Mouse (Mus musculus) stomach, embryonic 15.5 days (tissue): Measurements from ENCODE around the gene Sac3d1. TPM values are rescaled to one million over a fixed set of nuclear protein-coding genes. Genes with fewer than 3 reads are reported as not detected.

Experiments
- ATAC-seq: fragments of 200-750 bp; cut with Nextera tagmentation; 2 replicates; pipeline ENCODE4 v1.8.0; 2017; ENCODE audit warnings: low read depth, moderate number of reproducible peaks, moderate TSS enrichment; ENCODE audit not compliant: insufficient read depth, low FRiP score
- H3K27ac ChIP-seq: fragments of 300-500 bp; sonication (generic); 2 replicates; pipeline ENCODE4 v1.5.1; 2015; ENCODE audit warnings: mild to moderate bottlenecking, inconsistent platforms
- H3K27me3 ChIP-seq: fragments of 300-500 bp; sonication (generic); replicated peaks from 2 replicates; pipeline ENCODE4 v1.6.1; 2015; ENCODE audit warnings: inconsistent platforms
- H3K36me3 ChIP-seq: fragments of 300-500 bp; sonication (generic); 2 replicates; pipeline ENCODE4 v1.6.1; 2015; ENCODE audit warnings: inconsistent platforms
- H3K4me1 ChIP-seq: fragments of 300-500 bp; sonication (generic); 2 replicates; pipeline ENCODE4 v1.6.1; 2015; ENCODE audit warnings: inconsistent platforms
- H3K4me2 ChIP-seq: fragments of 300-500 bp; sonication (generic); 2 replicates; pipeline ENCODE4 v1.6.1; 2015; ENCODE audit warnings: mild to moderate bottlenecking, inconsistent platforms
- H3K4me3 ChIP-seq: fragments of 300-500 bp; sonication (generic); replicated peaks from 2 replicates; pipeline ENCODE4 v1.5.1; 2015; ENCODE audit warnings: inconsistent platforms
- H3K9ac ChIP-seq: fragments of 300-500 bp; sonication (generic); 2 replicates; pipeline ENCODE4 v1.6.1; 2015; ENCODE audit warnings: inconsistent platforms
- H3K9me3 ChIP-seq: fragments of 300-500 bp; sonication (generic); 2 replicates; pipeline ENCODE4 v1.6.1; 2016; ENCODE audit warnings: inconsistent platforms
- WGBS: fragments of 180-500 bp; shearing (Covaris S2); methylation state at CpG from one replicate; pipeline ENCODE4 v1.1.7; 2015; 5-methylcytosine and 5-hydroxymethylcytosine counted together
- polyA plus RNA-seq: library from polyadenylated mRNA; unstranded; fragments of >200 nt; fragmentation: Nextera tagmentation; extraction: Ambion mirVana; gene quantifications from 2 replicates; pipeline ENCODE4 v1.2.1, GENCODE M21; 2015

Sac3d1 gene
- polyA plus RNA-seq: 40.7 and 46.1 TPM in 2 replicates

- H3K36me3 ChIP-seq: peaks cover 27% of the 10 kb centered on the region
- under 1% methylated on average over 77 of the region's 77 CpGs for WGBS
- H3K9ac ChIP-seq: peak within 1 kb of the TSS; percentile 77
- no peaks in the 10 kb centered on the region for H3K27me3 ChIP-seq
- H3K4me1 ChIP-seq: peaks cover 21% of the 10 kb centered on the region
- H3K27ac ChIP-seq: peak within 1 kb of the TSS; percentile 99
- peak; percentile 82 for ATAC-seq
- H3K4me2 ChIP-seq: peak within 1 kb of the TSS; percentile 80
- H3K9me3 ChIP-seq: no peaks in the 10 kb centered on the region
- H3K4me3 ChIP-seq: peak within 1 kb of the TSS; percentile 85
These were observed at the start of gene Sac3d1 for GRCm38 (mm10) chr19:6117986-6118676. Sac3d1 (minus strand) TSS chr19:6118650.

GRCm38 (mm10) chr19:6166750-6167149, 48.3 kb upstream of the Sac3d1 start:
- H3K4me2 ChIP-seq: no peak overlapping the region
- H3K36me3 ChIP-seq: no peaks in the 10 kb centered on the region
- no peak overlapping the region for H3K27ac ChIP-seq
- no peak overlapping the region for H3K9ac ChIP-seq
- no peak overlapping the region for H3K4me3 ChIP-seq
- no peaks in the 10 kb centered on the region for H3K27me3 ChIP-seq
- H3K9me3 ChIP-seq: no peaks in the 10 kb centered on the region
- ATAC-seq: no peak
- no peaks in the 10 kb centered on the region for H3K4me1 ChIP-seq
- 77% methylated on average over 4 of the region's 4 CpGs for WGBS

- Histone ChIP-seq H3K36me3 (no peaks in the 10 kb centered on the region), H3K9me3 (no peaks in the 10 kb centered on the region), H3K27me3 (no peaks in the 10 kb centered on the region), H3K4me3 (no peak overlapping the region), H3K4me2 (no peak overlapping the region; the same call in 1 of the 2 replicates), H3K27ac (no peak overlapping the region), H3K4me1 (no peaks in the 10 kb centered on the region), H3K9ac (no peak overlapping the region)
- 53% methylated on average over 10 of the region's 10 CpGs for WGBS
- ATAC-seq: no peak; the same call in 1 of the 2 replicates
These were observed 45.6 kb upstream of the Sac3d1 start for GRCm38 (mm10) chr19:6163872-6164547.

- no peak overlapping the region for H3K27ac ChIP-seq
- H3K9me3 ChIP-seq: no peaks in the 10 kb centered on the region
- H3K27me3 ChIP-seq: no peaks in the 10 kb centered on the region
- no peak overlapping the region for H3K4me3 ChIP-seq
- H3K36me3 ChIP-seq: no peaks in the 10 kb centered on the region
- ATAC-seq: no peak
- H3K4me1 ChIP-seq: no peaks in the 10 kb centered on the region
- WGBS: 60% methylated on average over 6 of the region's 6 CpGs
- no peak overlapping the region for H3K9ac ChIP-seq
- H3K4me2 ChIP-seq: no peak overlapping the region
These were observed 38.8 kb upstream of the Sac3d1 start for GRCm38 (mm10) chr19:6157220-6157619.

- Histone ChIP-seq H3K4me1 (no peaks in the 10 kb centered on the region), H3K4me2 (no peak overlapping the region), H3K27ac (no peak overlapping the region), H3K4me3 (no peak overlapping the region), H3K27me3 (no peaks in the 10 kb centered on the region), H3K9me3 (no peaks in the 10 kb centered on the region), H3K9ac (no peak overlapping the region), H3K36me3 (no peaks in the 10 kb centered on the region)
- 63% methylated on average over 8 of the region's 8 CpGs for WGBS
- no peak for ATAC-seq
These were observed 37.9 kb upstream of the Sac3d1 start for GRCm38 (mm10) chr19:6156372-6156771.

GRCm38 (mm10) chr19:6155174-6155573, 36.7 kb upstream of the Sac3d1 start:
- Histone ChIP-seq H3K9ac (no peak overlapping the region), H3K36me3 (no peaks in the 10 kb centered on the region), H3K4me2 (no peak overlapping the region), H3K9me3 (no peaks in the 10 kb centered on the region), H3K27ac (no peak overlapping the region), H3K4me1 (no peaks in the 10 kb centered on the region), H3K4me3 (no peak overlapping the region), H3K27me3 (no peaks in the 10 kb centered on the region)
- WGBS: 80% methylated on average over 9 of the region's 9 CpGs
- ATAC-seq: no peak

- H3K4me3 ChIP-seq: no peak overlapping the region
- WGBS: 68% methylated on average over 5 of the region's 5 CpGs
- H3K9ac ChIP-seq: no peak overlapping the region
- no peaks in the 10 kb centered on the region for H3K36me3 ChIP-seq
- no peak overlapping the region for H3K4me2 ChIP-seq
- H3K27ac ChIP-seq: no peak overlapping the region
- H3K4me1 ChIP-seq: peaks cover 7% of the 10 kb centered on the region
- no peak for ATAC-seq
- no peaks in the 10 kb centered on the region for H3K9me3 ChIP-seq
- H3K27me3 ChIP-seq: no peaks in the 10 kb centered on the region
These were observed 26.4 kb upstream of the Sac3d1 start for GRCm38 (mm10) chr19:6144842-6145241.

- no peaks in the 10 kb centered on the region for H3K27me3 ChIP-seq
- H3K4me2 ChIP-seq: peak within 1 kb of the TSS; percentile 88
- WGBS: under 1% methylated on average over 15 of the region's 15 CpGs
- 0 out of 2 replicates have a peak, but pooled peaks cover 5% of the 10 kb centered on the region for H3K36me3 ChIP-seq
- no peaks in the 10 kb centered on the region for H3K9me3 ChIP-seq
- peaks cover 7% of the 10 kb centered on the region for H3K4me1 ChIP-seq
- ATAC-seq: peak; percentile 62
- H3K27ac ChIP-seq: peak within 1 kb of the TSS; percentile 96
- peak within 1 kb of the TSS; percentile 78 for H3K4me3 ChIP-seq
- peak within 1 kb of the TSS; percentile 84 for H3K9ac ChIP-seq
These were observed 22.9 kb upstream of the Sac3d1 start, which contains the start of gene Arl2 for GRCm38 (mm10) chr19:6141394-6141749. Arl2 (minus strand) TSS chr19:6141548.

DNA sequence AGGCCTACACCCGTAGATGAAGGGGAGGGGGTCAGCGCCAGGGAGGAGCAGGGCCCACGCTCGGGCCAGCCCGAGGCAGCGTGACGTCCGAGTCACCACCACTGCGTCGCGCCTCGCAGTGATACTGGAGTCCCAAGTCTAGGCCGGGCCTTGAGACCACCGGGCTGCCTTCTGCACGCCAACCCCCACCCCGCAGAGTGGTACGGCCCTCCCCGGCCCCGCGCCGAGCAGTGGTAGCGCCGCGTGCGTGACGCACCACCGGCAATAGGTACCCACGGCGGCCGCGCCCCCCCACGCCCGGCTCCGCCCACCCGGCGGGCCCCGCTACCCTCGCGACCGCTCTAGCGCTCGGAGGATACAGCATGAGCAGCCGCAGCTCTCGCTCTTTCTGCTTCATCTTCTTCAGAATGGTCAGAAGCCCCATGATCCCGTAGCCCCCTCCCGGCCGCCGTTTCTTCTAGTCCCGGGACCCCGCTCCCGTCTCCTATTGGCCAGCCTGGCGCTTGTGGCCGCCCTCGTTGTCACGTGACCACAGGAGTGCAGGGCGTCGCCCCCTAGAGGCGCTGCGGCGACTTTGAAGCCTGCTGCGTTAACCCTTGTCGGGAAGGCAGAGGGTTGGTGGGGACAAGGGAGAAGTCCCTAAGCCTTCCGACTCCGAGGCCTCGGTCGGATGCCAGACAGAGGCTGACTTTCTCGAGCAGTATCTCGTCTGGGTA, 22.4 kb upstream of the Sac3d1 start, which contains the start of gene Batf2:
Gene Batf2, plus strand, starts transcription at position 306 of the 716 bp plus-strand sequence.
- under 1% methylated on average over 65 of the region's 68 CpGs for WGBS
- H3K27ac ChIP-seq: peak within 1 kb of the TSS; percentile 96
- no peaks in the 10 kb centered on the region for H3K27me3 ChIP-seq
- no peaks in the 10 kb centered on the region for H3K9me3 ChIP-seq
- peak within 1 kb of the TSS; percentile 78 for H3K4me3 ChIP-seq
- H3K4me1 ChIP-seq: peaks cover 7% of the 10 kb centered on the region
- H3K4me2 ChIP-seq: peak within 1 kb of the TSS; percentile 88
- H3K9ac ChIP-seq: peak within 1 kb of the TSS; percentile 84
- peak; percentile 91 for ATAC-seq
- H3K36me3 ChIP-seq: 0 out of 2 replicates have a peak, but pooled peaks cover 5% of the 10 kb centered on the region

DNA sequence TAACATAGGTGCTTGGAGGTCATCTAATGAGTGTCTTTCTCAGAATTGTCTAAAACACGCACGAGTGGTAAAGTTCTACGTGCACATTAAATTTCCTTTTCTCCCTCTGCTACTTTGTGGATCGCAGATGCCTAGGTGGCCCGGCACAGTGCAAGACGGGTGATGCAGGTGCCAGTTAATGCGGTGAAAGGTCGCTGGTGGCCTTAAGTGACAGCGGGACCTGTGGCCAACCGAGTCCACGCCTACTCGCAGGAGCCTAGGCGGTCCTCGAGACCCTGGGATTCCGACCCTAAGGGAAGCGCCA, 21.9 kb upstream of the Sac3d1 start:
- Histone ChIP-seq H3K4me2 (peak overlapping the region; percentile 88), H3K4me1 (peaks cover 7% of the 10 kb centered on the region), H3K9me3 (no peaks in the 10 kb centered on the region), H3K36me3 (peaks cover 5% of the 10 kb centered on the region; the same call in 1 of the 2 replicates), H3K9ac (peak overlapping the region; percentile 84), H3K4me3 (peak overlapping the region; percentile 78), H3K27me3 (no peaks in the 10 kb centered on the region), H3K27ac (peak overlapping the region; percentile 96)
- no peak for ATAC-seq
- 4% methylated on average over 16 of the region's 16 CpGs for WGBS

DNA sequence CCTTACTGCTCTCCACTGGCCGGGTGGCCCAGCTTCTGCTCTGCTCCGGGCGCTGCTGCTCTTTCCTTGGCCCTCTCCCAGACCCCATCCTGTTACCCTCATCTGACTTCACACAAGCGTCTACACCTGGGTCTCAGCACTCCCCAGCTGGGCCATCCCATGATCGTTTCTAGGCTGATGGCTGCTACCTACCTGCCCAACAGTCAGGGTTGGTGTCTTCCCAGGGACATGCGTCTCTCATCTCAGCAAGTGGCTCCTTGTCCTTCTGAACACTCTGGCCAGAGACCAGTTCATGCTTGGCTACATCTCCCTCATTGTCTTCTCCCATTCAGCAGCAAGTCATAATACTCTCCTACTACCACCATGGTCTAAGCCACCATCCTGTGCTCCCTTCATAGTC, 21.3 kb upstream of the Sac3d1 start:
- WGBS: 94% methylated on average over 6 of the region's 6 CpGs
- no peaks in the 10 kb centered on the region for H3K27me3 ChIP-seq
- H3K9me3 ChIP-seq: no peaks in the 10 kb centered on the region
- 0 out of 2 replicates have a peak overlapping the region, but pooled peaks have one; percentile 84 for H3K9ac ChIP-seq
- no peak for ATAC-seq
- peak overlapping the region; percentile 96; the same call in 1 of the 2 replicates for H3K27ac ChIP-seq
- peaks cover 7% of the 10 kb centered on the region for H3K4me1 ChIP-seq
- H3K4me3 ChIP-seq: peak overlapping the region; percentile 78
- H3K36me3 ChIP-seq: peaks cover 5% of the 10 kb centered on the region; the same call in 1 of the 2 replicates
- H3K4me2 ChIP-seq: peak overlapping the region; percentile 88

DNA sequence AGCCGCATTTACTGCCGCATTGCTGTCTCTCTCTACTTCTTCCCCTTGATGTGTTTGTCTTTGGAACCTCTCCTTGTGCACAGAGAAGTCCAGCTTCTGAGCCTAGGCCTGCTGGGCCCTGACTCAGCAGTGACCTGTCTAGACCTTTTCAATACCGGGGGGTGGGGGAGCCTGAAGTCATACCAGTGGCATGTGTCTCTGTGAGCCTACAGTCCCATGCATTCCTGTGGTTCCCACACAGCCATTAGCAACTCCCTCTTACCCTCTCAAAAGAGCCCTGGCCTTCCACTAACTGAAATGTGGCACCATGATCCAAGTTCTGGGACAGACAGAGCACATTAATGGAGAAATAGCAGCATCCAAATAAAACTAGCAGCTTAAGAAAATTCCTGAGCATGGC, 17.9 kb upstream of the Sac3d1 start:
- no peaks in the 10 kb centered on the region for H3K27me3 ChIP-seq
- 82% methylated on average over 3 of the region's 3 CpGs for WGBS
- no peak overlapping the region for H3K4me3 ChIP-seq
- H3K4me1 ChIP-seq: peaks cover 7% of the 10 kb centered on the region
- ATAC-seq: no peak
- H3K4me2 ChIP-seq: no peak overlapping the region
- H3K9me3 ChIP-seq: no peaks in the 10 kb centered on the region
- H3K36me3 ChIP-seq: peaks cover 5% of the 10 kb centered on the region; the same call in 1 of the 2 replicates
- H3K27ac ChIP-seq: no peak overlapping the region
- H3K9ac ChIP-seq: no peak overlapping the region
